Mouse (Mus musculus): ENCODE results near the gene Samd5. TPM values are rescaled to one million over a fixed set of nuclear protein-coding genes. Genes with fewer than 3 reads are reported as not detected.

Samd5 gene
- polyA plus RNA-seq, 1 experiment = 3.8 TPM

- Histone ChIP-seq H3K27me3 (ENCODE audit: control insufficient read depth, insufficient read depth, low read length) (no peaks in the 10 kb centered on the region), H3K4me3 (replicated peaks; ENCODE audit: insufficient read depth, low read depth, low read length) (no peak overlapping the region), H3K4me1 (ENCODE audit: control insufficient read depth, insufficient read depth, low read length) (no peaks in the 10 kb centered on the region), H3K27ac (ENCODE audit: insufficient read depth, low read length) (no peak overlapping the region)
- WGBS = 62% methylated on average over 2 of the region's 2 CpGs
- DNase-seq = no peak
- TF ChIP-seq CTCF (IDR thresholded peaks at IDR 0.05; ENCODE audit: borderline replicate concordance, insufficient read depth, low read depth, low read length) (no peak), POLR2A (IDR thresholded peaks at IDR 0.05; ENCODE audit: borderline replicate concordance, insufficient read depth, low read length) (no peak)
These were observed 26.5 kb downstream of the Samd5 start for GRCm38 (mm10) chr10:9648464-9648863.

GRCm38 (mm10) chr10:9647741-9648140 lies 27.3 kb downstream of the Samd5 start:
- 80% methylated on average over 6 of the region's 6 CpGs for WGBS
- Histone ChIP-seq H3K27ac (ENCODE audit: insufficient read depth, low read length) (no peak overlapping the region), H3K4me3 (replicated peaks; ENCODE audit: insufficient read depth, low read depth, low read length) (no peak overlapping the region), H3K4me1 (ENCODE audit: control insufficient read depth, insufficient read depth, low read length) (no peaks in the 10 kb centered on the region), H3K27me3 (ENCODE audit: control insufficient read depth, insufficient read depth, low read length) (no peaks in the 10 kb centered on the region)
- TF ChIP-seq POLR2A (IDR thresholded peaks at IDR 0.05; ENCODE audit: borderline replicate concordance, insufficient read depth, low read length) (no peak), CTCF (IDR thresholded peaks at IDR 0.05; ENCODE audit: borderline replicate concordance, insufficient read depth, low read depth, low read length) (no peak)
- DNase-seq = no peak

GRCm38 (mm10) chr10:9646391-9646790 lies 28.6 kb downstream of the Samd5 start:
- Histone ChIP-seq H3K27me3 (ENCODE audit: control insufficient read depth, insufficient read depth, low read length) (no peaks in the 10 kb centered on the region), H3K4me1 (ENCODE audit: control insufficient read depth, insufficient read depth, low read length) (no peaks in the 10 kb centered on the region), H3K27ac (ENCODE audit: insufficient read depth, low read length) (no peak overlapping the region), H3K4me3 (replicated peaks; ENCODE audit: insufficient read depth, low read depth, low read length) (no peak overlapping the region)
- DNase-seq = no peak
- 88% methylated on average over 3 of the region's 3 CpGs for WGBS
- TF ChIP-seq POLR2A (IDR thresholded peaks at IDR 0.05; ENCODE audit: borderline replicate concordance, insufficient read depth, low read length) (no peak), CTCF (IDR thresholded peaks at IDR 0.05; ENCODE audit: borderline replicate concordance, insufficient read depth, low read depth, low read length) (no peak)

- DNase-seq = no peak
- no peak overlapping the region for H3K4me3 ChIP-seq (replicated peaks; ENCODE audit: insufficient read depth, low read depth, low read length)
- no peak overlapping the region for H3K27ac ChIP-seq (ENCODE audit: insufficient read depth, low read length)
- 88% methylated on average over 6 of the region's 6 CpGs for WGBS
- TF ChIP-seq POLR2A (IDR thresholded peaks at IDR 0.05; ENCODE audit: borderline replicate concordance, insufficient read depth, low read length) (no peak), CTCF (IDR thresholded peaks at IDR 0.05; ENCODE audit: borderline replicate concordance, insufficient read depth, low read depth, low read length) (no peak)
- no peaks in the 10 kb centered on the region for H3K27me3 ChIP-seq (ENCODE audit: control insufficient read depth, insufficient read depth, low read length)
- H3K4me1 ChIP-seq (ENCODE audit: control insufficient read depth, insufficient read depth, low read length) = no peaks in the 10 kb centered on the region
These were observed 31.5 kb downstream of the Samd5 start for GRCm38 (mm10) chr10:9643531-9643930.

- TF ChIP-seq POLR2A (IDR thresholded peaks at IDR 0.05; ENCODE audit: borderline replicate concordance, insufficient read depth, low read length) (no peak), CTCF (IDR thresholded peaks at IDR 0.05; ENCODE audit: borderline replicate concordance, insufficient read depth, low read depth, low read length) (no peak)
- H3K27me3 ChIP-seq (ENCODE audit: control insufficient read depth, insufficient read depth, low read length) = no peaks in the 10 kb centered on the region
- H3K4me1 ChIP-seq (ENCODE audit: control insufficient read depth, insufficient read depth, low read length) = no peaks in the 10 kb centered on the region
- H3K27ac ChIP-seq (ENCODE audit: insufficient read depth, low read length) = no peak overlapping the region
- H3K4me3 ChIP-seq (replicated peaks; ENCODE audit: insufficient read depth, low read depth, low read length) = no peak overlapping the region
- WGBS = 84% methylated on average over 4 of the region's 4 CpGs
- DNase-seq = no peak
These were observed 32.9 kb downstream of the Samd5 start for GRCm38 (mm10) chr10:9642077-9642476.

- Histone ChIP-seq H3K4me1 (ENCODE audit: control insufficient read depth, insufficient read depth, low read length) (no peaks in the 10 kb centered on the region), H3K27ac (ENCODE audit: insufficient read depth, low read length) (no peak overlapping the region), H3K27me3 (ENCODE audit: control insufficient read depth, insufficient read depth, low read length) (no peaks in the 10 kb centered on the region), H3K4me3 (replicated peaks; ENCODE audit: insufficient read depth, low read depth, low read length) (no peak overlapping the region)
- TF ChIP-seq CTCF (IDR thresholded peaks at IDR 0.05; ENCODE audit: borderline replicate concordance, insufficient read depth, low read depth, low read length) (no peak), POLR2A (IDR thresholded peaks at IDR 0.05; ENCODE audit: borderline replicate concordance, insufficient read depth, low read length) (no peak)
- WGBS = 83% methylated on average over 2 of the region's 2 CpGs
- no peak for DNase-seq
These were observed 34.3 kb downstream of the Samd5 start for GRCm38 (mm10) chr10:9640678-9641077.

- DNase-seq = no peak
- no peak overlapping the region for H3K27ac ChIP-seq (ENCODE audit: insufficient read depth, low read length)
- 79% methylated on average over 2 of the region's 2 CpGs for WGBS
- H3K4me1 ChIP-seq (ENCODE audit: control insufficient read depth, insufficient read depth, low read length) = no peaks in the 10 kb centered on the region
- TF ChIP-seq POLR2A (IDR thresholded peaks at IDR 0.05; ENCODE audit: borderline replicate concordance, insufficient read depth, low read length) (no peak), CTCF (IDR thresholded peaks at IDR 0.05; ENCODE audit: borderline replicate concordance, insufficient read depth, low read depth, low read length) (no peak)
- no peaks in the 10 kb centered on the region for H3K27me3 ChIP-seq (ENCODE audit: control insufficient read depth, insufficient read depth, low read length)
- no peak overlapping the region for H3K4me3 ChIP-seq (replicated peaks; ENCODE audit: insufficient read depth, low read depth, low read length)
These were observed 35.0 kb downstream of the Samd5 start for GRCm38 (mm10) chr10:9640056-9640455.

- Histone ChIP-seq H3K27ac (ENCODE audit: insufficient read depth, low read length) (no peak overlapping the region), H3K4me1 (ENCODE audit: control insufficient read depth, insufficient read depth, low read length) (no peaks in the 10 kb centered on the region), H3K4me3 (replicated peaks; ENCODE audit: insufficient read depth, low read depth, low read length) (no peak overlapping the region), H3K27me3 (ENCODE audit: control insufficient read depth, insufficient read depth, low read length) (no peaks in the 10 kb centered on the region)
- no peak for DNase-seq
- 56% methylated on average over 1 of the region's 1 CpGs for WGBS
- TF ChIP-seq POLR2A (IDR thresholded peaks at IDR 0.05; ENCODE audit: borderline replicate concordance, insufficient read depth, low read length) (no peak), CTCF (IDR thresholded peaks at IDR 0.05; ENCODE audit: borderline replicate concordance, insufficient read depth, low read depth, low read length) (no peak)
These were observed 49.7 kb downstream of the Samd5 start for GRCm38 (mm10) chr10:9625356-9625755.
